Mouse (Mus musculus): ENCODE results near the gene Rab11fip3.

Gene Rab11fip3

DNA sequence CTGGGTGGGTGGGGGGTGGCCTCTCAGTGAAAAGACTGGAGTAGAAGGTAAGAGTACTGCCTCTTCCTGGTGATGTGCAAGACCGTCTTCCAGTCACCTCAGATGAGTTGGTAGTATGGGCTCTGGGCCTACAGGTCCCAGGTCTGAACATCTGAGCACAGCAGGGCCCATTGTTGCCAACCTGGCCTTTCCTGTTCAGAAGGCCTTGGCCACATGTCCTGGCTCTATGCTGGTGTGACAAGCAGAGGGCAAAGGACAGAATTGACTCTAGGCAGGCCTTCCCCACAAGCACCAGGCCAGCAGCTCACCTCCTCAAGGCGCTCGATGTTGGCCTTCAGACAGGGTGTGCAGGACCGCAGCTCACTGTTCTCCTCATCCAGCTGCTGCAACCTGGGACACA, 77.1 kb downstream of the Rab11fip3 start:
- in situ Hi-C loops (cut with MseI, MboI), result no loop called here

DNA sequence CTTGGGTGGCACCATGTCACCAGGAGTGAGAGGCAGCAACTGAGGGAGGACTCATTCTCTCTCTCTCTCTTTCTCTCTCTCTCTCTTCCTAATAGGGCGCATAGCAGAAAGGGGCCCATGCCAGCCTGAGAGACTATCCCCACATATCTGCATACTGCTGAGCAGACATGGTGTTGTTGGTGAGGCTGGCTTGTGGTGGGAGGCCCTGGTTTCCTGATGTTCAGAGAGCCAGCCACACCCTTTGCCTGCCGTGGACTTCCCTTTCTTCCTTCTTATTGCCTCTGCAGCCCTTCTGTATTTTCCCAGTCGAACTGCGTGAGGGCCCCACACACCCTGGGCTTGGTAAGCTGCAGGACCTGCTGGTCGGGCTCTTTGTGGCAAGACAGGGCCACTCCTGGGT, 79.0 kb downstream of the Rab11fip3 start:
- in situ Hi-C loops (cut with MseI, MboI), result no loop called here

GRCm38 (mm10) chr17:25985306-25986294, 83.8 kb downstream of the Rab11fip3 start, which contains the start of gene Capn15:
Capn15 (minus strand) TSS chr17:25985796.
- in situ Hi-C loops (cut with MseI, MboI), result no loop called here

GRCm38 (mm10) chr17:25984556-25985305, 84.6 kb downstream of the Rab11fip3 start:
- in situ Hi-C loops (cut with MseI, MboI), result no loop called here

GRCm38 (mm10) chr17:25984066-25984465, 85.3 kb downstream of the Rab11fip3 start:
- in situ Hi-C loops (cut with MseI, MboI), result no loop called here

- in situ Hi-C loops (cut with MseI, MboI), result no loop called here
Observed at GRCm38 (mm10) chr17:25982913-25983312, 86.4 kb downstream of the Rab11fip3 start.

DNA sequence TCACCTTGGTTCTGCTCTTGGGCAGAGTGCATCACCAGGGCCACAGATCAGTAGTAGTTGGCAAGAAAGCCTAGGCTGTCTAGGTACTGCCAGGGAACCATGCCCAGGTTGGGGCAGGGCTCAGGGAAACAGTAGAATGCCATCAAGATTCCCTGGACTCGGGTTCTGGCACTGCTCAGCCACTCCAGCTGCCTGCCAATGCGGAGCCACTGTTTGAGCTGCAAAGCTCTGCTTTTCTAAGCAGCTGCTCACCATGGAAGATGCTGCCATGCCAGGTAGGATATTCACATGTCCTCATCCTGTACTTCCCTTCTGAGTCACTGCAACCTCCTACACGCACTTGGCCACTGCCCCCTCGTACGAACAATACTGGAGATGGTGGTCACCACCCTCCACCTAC, 88.5 kb downstream of the Rab11fip3 start:
- in situ Hi-C loops (cut with MseI, MboI), result no loop called here

DNA sequence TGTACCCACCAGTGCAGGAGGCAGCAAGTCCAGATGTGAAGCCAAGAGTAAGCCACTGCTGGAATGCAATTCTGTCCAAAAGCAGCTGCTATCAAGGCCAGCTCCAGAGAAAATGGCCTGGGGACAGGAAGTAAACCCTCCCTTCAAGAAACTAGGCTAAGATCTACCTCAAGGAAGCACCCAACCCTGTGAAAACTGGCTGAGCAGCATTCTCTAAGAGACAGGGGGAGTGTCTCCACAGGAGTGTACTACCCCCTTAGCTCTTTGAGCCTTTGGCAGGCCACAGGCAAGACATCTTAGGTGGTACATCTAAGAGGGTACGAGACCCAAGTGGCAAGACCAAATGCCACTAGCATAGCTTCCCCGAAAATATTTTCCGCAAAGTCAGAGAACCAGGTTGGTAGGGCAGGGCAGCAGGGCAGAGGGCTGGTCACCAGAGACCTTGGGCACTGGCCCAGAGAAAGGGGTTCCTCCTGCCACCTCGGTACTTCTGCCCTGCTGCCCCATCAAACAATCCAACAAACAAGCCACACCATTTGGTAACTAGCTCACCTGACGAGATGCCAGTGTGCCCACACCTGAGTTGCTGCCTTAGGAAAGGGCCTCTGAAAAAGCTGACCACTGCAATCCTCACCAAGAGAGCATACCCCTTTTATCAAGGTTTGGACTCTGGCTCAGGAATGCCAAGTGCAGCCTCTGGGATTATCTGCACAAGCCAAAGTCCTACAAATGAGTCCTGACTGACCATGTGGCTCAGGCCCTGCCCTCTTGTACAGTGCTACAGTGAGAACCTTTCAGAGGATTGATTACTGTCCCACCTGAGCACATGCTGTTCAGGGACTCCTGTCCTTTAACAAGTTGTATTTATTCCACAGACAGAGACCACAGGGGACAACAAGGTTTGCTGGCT, 89.3 kb downstream of the Rab11fip3 start:
- in situ Hi-C loops (cut with MseI, MboI), result no loop called here

DNA sequence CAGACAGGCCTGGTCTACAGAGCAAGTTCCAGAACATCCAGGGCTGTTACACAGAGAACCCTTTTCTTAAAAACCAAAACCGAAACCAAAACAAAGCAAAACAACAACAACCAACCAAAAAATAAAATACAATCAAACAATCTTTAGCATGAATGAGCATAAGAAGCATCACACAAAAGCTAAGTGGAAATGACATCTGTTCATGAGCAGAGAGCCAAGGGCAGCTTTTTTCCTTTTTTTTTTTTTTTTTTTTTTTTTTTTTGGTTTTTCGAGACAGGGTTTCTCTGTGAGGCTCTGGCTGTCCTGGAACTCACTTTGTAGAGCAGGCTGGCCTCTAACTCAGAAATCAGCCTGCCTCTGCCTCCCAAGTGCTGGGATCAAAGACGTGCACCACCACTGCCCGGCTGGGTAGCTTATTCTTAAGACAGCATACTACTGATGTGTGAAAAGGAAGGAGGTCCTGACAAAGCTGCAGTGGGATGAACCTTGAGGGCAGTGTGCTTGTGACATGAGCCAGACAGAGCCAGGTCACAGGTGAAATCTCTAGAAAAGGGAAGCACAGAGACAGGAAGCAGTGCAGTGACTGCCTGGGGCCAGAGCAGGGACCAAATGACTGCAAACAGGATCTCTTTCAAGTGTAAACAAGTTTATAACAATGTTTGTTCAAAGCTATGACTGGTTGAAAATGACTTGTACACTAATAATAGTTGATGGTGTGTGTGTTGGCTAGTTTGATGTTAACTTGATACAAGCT, 98.2 kb downstream of the Rab11fip3 start:
- in situ Hi-C loops (cut with MseI, MboI), result no loop called here

DNA sequence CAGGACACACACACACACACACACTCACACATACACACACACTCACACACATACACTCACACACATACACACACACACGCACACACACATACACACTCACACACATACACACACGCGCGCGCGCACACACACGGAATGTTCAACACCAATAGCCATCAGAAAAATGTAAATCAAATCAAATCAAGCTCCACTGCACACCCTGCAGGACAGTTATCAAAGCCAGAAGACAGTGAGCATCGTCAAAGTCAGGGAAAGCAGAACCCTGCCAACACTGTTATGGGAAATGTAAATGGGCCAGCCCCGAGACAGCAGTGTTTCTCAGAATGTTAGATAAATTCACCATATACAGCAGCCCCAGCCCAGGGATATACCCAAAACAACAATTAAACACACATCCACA, 98.9 kb downstream of the Rab11fip3 start:
- in situ Hi-C loops (cut with MseI, MboI), result no loop called here

DNA sequence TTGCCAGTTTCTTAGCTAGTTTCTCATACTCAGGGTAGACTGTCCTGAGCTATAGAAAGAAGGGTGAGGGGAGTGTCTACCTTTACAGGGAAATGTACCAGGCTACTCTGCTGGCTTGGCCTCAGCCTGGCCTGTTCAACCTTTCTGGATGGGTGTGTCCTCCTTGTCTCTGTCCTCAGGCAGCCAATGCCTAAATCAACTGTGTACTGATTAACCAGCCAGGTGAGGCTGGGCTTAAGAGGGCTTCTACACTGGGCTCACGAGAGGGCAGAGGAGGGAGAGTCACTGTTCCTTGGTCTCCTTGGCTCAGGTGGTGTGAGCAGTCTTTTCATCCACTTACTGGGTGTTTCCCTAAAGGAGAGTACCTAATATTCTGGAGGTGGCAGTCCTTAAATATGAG, 101.2 kb downstream of the Rab11fip3 start:
- in situ Hi-C loops (cut with MseI, MboI), result no loop called here

DNA sequence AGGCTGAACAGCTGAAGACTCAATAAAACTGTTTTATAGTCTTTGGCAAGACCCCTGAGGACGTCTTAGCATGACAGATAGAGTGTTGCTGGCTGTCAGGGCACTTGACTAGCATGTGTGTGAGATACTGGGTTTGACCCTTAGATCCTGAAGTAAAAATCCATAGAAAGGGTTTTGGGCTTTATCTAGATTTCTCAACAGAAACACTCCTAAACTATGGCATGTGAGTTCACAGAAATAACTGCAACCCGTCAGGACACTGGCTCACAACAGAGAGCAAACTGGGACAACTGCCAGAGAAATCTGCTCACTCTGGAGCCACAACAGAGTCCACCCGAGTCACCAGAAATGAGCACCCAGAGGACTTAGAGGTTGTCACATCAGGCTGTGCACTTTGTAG, 101.7 kb downstream of the Rab11fip3 start:
- in situ Hi-C loops (cut with MseI, MboI), result no loop called here

GRCm38 (mm10) chr17:25964271-25964670, 105.1 kb downstream of the Rab11fip3 start:
- in situ Hi-C loops (cut with MseI, MboI), result no loop called here

DNA sequence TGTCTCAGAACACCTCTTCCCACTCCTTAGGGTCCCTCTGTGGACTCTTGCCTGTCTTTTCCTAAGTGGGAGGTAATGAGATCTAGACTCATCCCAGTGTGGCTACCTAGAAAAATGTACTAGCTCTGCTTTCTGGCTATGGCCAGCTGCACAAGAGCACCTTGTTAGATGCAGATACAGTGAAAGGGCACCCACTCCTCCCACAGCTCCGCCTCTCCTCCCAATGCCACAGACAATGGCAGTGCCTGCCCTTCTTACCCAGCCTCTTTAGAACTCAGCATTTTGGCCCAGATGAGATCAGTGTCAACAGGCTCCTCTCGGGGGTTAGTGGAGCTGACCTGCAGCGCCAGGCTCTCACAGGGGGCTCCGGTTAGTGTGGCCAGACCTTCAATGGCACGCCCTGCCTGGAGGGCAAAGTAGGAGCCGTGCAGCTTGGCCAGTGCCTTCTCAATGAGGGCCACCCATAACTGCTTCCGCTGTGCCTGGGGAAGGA, 106.9 kb downstream of the Rab11fip3 start:
- in situ Hi-C loops (cut with MseI, MboI), result no loop called here

DNA sequence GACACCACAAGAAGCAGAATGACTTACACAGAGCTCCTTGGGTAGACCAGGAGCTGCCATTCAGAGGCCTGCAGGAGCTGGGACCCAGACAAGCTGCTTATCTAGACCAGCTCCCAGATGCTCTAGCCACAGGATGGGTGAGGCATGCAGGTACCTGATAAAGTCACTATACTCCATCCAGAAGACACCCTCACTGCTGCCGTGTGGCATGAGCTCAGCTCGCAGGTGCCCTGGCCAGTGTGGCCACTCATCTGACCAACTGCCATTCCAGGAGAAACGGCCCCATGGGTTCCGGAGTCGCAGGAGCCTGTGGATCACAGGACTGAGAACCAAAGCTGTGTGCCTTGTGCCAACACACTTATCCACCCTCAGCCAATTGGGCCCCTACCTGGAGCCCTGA, 107.8 kb downstream of the Rab11fip3 start:
- in situ Hi-C loops (cut with MseI, MboI), result no loop called here

DNA sequence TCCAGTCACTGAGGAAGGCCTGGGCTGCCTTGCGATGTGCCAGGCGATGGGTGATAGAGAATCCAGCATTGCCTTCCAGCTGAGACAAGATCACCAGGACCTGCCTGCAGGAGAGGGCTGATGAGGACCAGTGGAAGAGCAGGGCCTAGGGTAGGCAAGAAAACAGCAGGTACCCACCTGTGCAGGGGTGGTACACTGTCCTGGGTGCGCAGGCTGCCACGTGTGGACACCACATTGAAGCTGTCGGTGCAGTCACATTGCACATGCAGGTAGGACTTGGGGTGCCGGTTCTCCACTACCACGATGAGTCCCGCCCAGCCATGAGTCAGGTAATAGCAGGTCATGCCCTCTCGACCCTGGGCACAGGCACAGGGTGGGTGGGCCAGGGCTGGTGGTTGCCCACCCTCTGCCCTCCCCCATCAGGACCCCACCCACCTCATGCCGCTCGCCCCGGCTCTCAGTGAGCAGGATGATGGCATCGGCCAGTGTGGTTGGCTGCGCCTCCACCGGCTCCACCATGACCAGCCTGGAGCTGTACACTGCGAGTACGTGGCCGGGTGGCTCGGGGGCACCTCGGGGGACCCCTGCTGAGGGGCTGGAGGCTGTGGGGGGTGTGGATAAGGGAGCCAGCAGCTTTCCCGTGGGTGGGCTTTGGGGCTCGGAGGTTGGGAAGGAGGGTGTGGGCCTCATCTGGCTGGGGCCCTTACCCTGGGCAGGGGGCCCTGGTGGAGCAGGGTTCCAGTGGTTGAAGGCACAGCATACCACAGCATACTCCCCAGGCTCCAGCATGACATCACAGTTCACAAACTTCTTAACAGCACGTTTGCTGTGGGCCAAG, 109.5 kb downstream of the Rab11fip3 start:
- in situ Hi-C loops (cut with MseI, MboI), result no loop called here

- in situ Hi-C loops (cut with MseI, MboI), result no loop called here
Observed at GRCm38 (mm10) chr17:25958771-25959494, 110.4 kb downstream of the Rab11fip3 start.

DNA sequence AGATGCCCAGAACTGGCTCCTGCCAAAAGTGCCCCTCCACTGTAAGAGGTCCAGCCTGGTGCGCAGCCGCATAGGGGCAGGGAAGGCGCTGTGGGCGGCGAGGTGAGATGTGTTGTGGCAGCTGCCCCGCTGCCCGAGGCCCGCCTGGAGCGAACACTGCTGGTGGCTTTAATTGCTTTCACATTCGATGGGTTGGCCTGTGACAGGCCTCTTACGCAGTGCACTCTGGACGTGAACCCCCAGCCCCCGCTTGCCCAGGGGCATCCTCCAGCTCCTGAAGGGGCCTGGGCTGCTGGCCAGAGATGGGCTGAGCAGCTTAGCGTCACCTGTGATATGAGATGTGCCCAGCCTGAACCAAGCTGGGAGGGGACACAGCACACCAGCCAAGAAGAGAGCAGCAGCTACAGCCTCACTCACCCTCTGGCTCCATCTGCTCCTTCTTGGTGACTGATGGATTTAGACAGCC, 111.7 kb downstream of the Rab11fip3 start:
- in situ Hi-C loops (cut with MseI, MboI), result no loop called here

DNA sequence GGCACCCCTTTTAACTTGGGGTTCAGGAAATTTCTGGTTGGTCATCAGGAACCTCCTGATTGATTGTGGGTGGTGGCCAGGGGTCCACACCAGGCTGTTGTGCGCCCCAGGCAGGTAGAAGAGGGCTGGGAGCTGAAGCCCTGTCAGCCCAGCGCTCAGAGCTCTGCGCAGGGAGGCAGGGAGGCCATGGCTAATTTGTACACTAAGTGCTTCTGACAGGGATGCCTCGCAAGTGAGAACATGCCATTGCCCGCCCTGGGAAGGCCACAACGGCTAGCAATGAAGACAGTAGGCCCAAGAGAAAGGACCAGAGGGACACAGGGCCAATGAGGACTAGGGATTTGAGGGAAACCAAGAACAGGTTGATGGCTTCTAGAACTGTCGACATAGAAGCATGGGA, 112.7 kb downstream of the Rab11fip3 start:
- in situ Hi-C loops (cut with MseI, MboI), result no loop called here
